Comparison of ENCODE assay signal across 9 mouse cellular contexts in genomic region chr10:93672646-93673479, GRCm38 (mm10). TPM values are rescaled to one million over a fixed set of nuclear protein-coding genes. Genes with fewer than 3 reads are reported as not detected.
A peak's percentile ranks its signal among the peaks of the same experiment; 100 is the strongest.
DNase-seq lines count a peak whose midpoint lies in the region; ATAC-seq and TF ChIP-seq lines count a peak whose summit lies in the region.
"Had no signal": no experiment of that assay in that cellular context is flagged by ENCODE, and none has a peak within 500 bp of the region (broad histone marks: within the 10 kb centered on the region; RNA-seq: fewer than 3 reads in every experiment).

No protein-coding gene starts in this region.

- TF ChIP-seq CTCF in lung, postnatal 0 days (IDR thresholded peaks at IDR 0.05): no peak

- TF ChIP-seq EP300 in lung, postnatal 0 days (IDR thresholded peaks at IDR 0.05): peak; percentile 59; the same call in 1 of the 2 replicates

- 47% methylated on average over 22 of the region's 22 CpGs for WGBS in lung, postnatal 0 days

- H3K4me1 ChIP-seq in lung, postnatal 0 days (ENCODE audit: insufficient read depth, low read depth, low read length): no peaks in the 10 kb centered on the region

- H3K9me3 ChIP-seq in lung, postnatal 0 days (ENCODE audit: low read length): no peaks in the 10 kb centered on the region
- H3K9me3 ChIP-seq: megakaryocyte, embryonic 14.5 days had no signal

- peak overlapping the region; percentile 17; the same call in 1 of the 2 replicates for H3K4me3 ChIP-seq in lung, postnatal 0 days (ENCODE audit: low read depth, low read length)
- H3K4me3 ChIP-seq: megakaryocyte, embryonic 14.5 days had no signal

- H3K4me2 ChIP-seq in lung, postnatal 0 days (replicated peaks; ENCODE audit: low read depth, low read length): peak overlapping the region; percentile 51

- peak overlapping the region; percentile 44 for H3K27ac ChIP-seq in lung, postnatal 0 days (ENCODE audit: low read length)

- DNase-seq in fat pad, adult 2 months (ENCODE audit: extremely low read depth, low read depth, low spot score): peak; percentile 14
- peak; percentile 20 for DNase-seq in induced T-regulatory cell, adult 2 months (ENCODE audit: low read depth)
- peak; percentile 76 for DNase-seq in lung, postnatal 0 days (ENCODE audit: low spot score)
- no peak for DNase-seq in MN1 (ENCODE audit: low spot score)
- DNase-seq in kidney, postnatal 36 days: no peak
- DNase-seq in adipocyte (ENCODE audit: low spot score): no peak
- DNase-seq in urinary bladder, postnatal 10 days (ENCODE audit: low spot score): no peak

- no peaks in the 10 kb centered on the region for H3K27me3 ChIP-seq in lung, postnatal 0 days (replicated peaks; ENCODE audit: insufficient read depth, low read length)

- no peak overlapping the region for H3K9ac ChIP-seq in lung, postnatal 0 days (replicated peaks; ENCODE audit: low read depth)

- H3K36me3 ChIP-seq in lung, postnatal 0 days (ENCODE audit: insufficient read depth, low read length): no peaks in the 10 kb centered on the region

- ATAC-seq in activated CD4-positive, CD25-positive, alpha-beta regulatory T cell, adult 4 months: peak; percentile 36
- peak; percentile 67 for ATAC-seq in lung, postnatal 0 days

RNA-seq across cellular contexts. Expression of gene Ntn4, which starts 32.4 kb away (rescaled TPM):
- polyA plus RNA-seq in activated CD4-positive, CD25-positive, alpha-beta regulatory T cell, adult 4 months (2017; shearing (Covaris generic)): 1 to 10 TPM in 1 of 2 experiments, under 1 TPM in 1; 0.24 to 1.4 TPM
- 1.3 and 1.4 TPM in 2 replicates for polyA plus RNA-seq in lung, postnatal 0 days (2015; fragmentation: Nextera tagmentation; extraction: Ambion mirVana)

Comparison
In these comparisons a context has a peak if more than half of its experiments do, and no peak if none do; other contexts are left out.
1. DNase-seq: peak in fat pad, adult 2 months (single experiment), induced T-regulatory cell, adult 2 months (single experiment) and lung, postnatal 0 days (single experiment); none in MN1 (single experiment), kidney, postnatal 36 days (0 of 2), adipocyte (single experiment) and urinary bladder, postnatal 10 days (single experiment).